Mouse (Mus musculus): ENCODE measurements around the gene Fstl1.

Fstl1 gene

DNA sequence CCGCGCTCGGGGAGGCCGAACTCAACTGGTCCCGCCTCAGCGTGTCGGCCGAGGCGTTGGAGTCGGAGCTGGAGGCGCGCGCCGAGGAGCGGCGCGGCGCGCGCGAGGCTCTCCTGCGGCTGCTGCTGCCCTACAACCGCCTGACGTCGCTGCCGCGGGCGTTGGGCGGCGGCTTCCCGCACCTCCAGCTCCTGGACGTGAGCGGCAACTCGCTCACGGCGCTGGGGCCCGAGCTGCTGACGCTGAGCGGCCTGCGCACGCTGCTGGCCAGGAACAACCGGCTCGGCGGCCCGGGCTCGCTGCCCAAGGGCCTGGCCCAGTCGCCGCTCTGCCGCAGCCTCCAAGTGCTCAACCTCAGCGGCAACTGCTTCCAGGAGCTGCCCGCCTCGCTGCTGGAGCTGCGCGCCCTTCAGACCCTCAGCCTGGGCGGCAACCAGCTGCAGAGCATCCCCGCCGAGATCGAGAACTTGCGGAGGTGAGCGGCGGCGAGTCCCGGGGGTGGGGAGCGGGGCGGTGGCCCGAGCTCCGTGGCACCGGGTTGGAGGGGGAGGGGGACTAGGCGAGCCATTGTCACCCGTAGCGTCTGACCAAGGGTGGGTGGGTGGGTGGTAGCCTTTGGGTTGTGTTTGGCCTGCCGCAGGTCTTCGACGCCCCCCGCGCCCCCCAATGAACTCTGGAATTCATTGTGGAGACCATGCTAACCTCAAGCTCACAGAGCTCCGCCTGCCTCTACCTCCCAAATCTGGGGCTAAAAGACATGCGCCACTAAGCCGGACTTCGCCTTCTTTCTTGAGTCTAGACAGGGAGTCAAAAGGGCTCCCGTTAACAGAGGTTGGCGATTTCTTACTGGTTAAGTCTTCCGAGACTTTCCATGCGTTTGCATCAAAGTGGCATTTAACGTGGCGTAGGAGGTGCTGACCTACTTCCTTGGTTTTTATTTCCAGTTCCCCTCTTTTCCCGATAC is 92.1 kb downstream of the Fstl1 start:
- peak; percentile 88 for DNase-seq (ENCODE audit: low read depth, low spot score)

DNA sequence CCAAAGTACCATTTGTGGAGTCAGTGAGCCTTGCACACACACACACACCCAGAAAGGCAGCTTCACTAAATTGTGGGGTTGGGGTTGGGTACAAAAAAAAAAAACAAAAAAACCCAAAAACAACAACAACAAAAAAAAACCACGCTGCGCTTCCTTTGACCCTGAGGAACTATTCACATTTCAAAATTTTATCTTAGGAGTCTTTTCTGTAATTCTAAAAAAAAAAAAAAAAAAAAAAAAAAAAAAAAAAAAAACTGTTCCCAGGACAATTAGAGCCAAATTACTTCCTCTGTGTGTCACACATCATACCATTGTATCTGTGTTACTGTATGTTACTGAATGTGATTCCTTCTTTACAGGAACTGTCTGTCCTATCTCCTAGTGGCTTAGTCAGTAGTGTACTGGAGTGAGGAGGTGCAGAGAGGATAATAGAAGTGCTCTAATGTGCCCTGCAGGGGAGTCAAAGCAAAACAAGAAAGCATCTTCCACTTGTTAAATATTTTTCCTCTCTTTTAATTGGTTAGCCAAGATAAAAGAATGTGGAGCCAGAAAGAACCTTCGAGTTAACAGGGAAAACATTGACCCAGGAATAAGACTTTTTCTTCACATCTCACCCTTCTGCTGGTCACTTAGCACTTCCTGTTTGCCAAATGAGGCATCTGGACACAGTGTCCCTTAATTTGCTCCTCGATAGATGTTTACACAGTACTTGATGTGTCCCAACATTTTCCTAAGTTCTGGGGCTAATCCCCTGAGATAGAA is 93.0 kb downstream of the Fstl1 start:
- DNase-seq (ENCODE audit: low read depth, low spot score): peak; percentile 22

DNA sequence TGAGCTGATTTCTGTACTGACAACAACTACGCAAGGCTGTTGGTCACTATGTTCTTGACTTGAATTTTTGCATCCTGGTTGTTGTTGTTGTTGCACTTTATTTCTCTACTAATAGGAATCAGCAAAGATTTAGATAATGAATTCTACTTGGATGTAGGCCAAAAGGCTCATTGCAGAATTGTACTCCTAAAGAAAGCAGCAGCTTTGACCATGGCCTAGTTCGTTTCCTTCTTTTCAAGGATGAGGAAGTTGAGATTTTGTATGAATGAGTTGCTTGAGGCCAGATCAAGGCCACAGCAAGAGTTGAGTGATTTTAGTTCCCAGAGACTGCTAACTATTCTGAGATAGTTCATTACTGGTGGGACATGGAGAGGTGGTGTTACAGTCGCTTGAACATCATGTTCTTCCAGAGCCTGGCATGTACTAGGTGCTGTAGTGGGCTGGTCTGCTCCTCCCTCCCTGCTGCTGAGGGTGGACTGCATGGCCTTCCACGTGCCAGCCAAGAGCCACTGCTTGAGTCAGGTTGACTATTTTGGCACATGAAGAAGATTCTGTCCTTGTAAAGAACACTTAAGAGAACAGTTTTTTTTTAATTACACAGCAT is 94.5 kb downstream of the Fstl1 start:
- DNase-seq (ENCODE audit: low read depth, low spot score): no peak

DNA sequence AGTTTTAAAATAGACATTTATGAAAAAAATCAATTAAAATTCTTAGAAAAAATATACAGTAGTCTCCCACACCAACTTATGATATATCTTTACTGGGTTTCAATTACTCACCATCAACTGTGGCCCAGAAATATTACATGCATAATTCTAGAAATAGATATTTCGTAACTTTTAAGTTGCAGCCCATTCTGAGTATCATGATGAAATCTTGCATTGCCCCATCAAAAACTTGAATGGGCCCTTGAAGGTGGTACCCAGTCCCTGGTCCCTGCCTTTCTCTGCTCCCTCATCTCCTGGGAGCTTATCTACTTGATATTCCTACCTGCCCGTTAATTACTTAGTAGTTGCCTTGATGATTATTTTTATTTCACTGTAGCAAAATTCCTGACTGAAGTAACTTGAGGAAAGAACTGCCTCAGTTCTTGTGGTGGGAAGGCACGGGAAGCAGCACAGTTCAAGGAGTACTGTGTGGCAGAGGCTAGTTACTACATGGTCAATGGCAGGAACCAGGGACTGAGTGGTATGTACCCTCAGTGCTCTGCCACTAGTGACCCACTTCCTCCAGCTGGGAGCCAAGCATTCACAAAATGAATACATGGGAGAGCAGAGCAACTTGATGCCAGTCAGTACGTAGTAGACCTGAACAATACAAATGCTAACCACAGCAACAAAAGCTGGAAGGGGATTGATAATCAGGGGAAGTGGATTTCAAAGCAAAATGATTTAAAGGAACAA is 98.0 kb downstream of the Fstl1 start:
- DNase-seq (ENCODE audit: low read depth, low spot score): no peak

DNA sequence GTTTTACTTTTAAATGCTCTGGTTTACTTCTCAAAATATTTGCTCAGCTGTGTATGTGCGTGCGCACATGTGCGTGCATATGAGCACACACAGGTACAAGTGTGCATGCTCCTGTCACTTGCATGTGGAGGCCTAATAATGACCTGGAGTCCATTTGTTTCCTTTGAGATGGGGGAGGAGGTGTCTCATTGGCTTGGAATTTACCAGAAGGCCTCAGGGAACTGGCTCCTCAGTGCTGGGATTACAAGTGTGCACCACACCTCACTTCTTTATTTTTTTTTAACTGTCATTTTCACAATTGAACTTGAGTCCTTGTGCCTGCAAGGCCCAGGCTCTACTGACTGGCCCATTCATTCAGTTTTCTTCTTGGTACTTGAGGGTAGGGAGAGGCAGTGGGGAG is 100.7 kb downstream of the Fstl1 start:
- no peak for DNase-seq (ENCODE audit: low read depth, low spot score)

DNA sequence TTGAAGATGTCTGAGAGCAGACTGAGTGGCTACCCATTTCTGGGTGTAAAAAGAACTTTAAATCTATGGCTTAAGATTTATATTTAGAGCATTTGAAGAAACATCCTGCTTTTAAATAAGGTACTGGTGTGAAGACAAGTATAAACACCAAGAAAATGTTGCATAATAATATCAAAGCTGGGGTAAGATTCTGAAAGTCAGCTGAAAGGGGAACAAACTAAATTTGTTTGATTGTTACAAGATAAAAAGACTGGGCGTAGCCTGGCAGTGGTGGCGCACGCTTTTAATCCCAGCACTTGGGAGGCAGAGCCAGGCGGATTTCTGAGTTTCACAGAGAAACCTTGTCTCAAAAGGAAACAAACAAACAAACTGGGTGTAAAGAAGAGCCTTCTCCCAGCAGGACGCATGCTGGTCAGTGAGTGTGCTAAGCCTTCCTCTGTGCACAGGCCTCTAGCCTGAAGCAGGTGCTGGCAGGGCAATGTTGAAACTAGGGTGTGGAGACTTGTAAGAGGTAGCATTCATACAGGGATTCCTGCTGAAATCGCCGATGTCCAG is 102.4 kb downstream of the Fstl1 start:
- no peak for DNase-seq (ENCODE audit: low read depth, low spot score)

DNA sequence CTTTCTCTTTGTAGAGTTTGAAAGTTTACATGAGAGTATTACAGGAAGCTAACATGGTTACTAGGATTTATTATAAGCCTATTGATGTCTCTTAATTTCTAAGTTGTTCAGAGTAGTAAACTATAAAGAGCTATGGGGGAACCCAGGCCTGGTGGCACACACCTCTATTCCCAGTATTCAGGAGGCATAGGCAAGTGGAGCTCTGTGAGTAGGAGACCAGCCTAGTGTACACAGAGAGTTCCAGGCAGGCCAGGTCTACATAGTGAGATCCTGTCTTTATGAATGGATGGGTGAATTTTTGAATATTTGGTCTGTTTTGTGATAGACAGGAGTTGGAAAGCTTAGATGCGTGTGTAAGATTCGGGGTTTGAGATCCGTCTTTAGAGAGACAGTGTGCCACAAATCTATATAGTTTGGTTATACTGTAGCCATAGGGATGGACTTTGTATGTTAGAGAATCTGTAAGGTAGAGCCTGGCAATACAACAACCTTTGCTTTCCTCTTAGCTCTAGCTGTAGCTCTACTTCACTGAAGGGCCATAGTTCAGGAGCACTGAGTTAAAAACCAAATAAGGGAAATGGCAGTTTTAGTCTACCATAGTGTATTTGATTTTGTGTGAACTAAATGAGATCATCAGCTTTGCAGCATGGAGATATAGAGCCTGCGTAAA is 103.2 kb downstream of the Fstl1 start:
- DNase-seq (ENCODE audit: low read depth, low spot score): no peak

DNA sequence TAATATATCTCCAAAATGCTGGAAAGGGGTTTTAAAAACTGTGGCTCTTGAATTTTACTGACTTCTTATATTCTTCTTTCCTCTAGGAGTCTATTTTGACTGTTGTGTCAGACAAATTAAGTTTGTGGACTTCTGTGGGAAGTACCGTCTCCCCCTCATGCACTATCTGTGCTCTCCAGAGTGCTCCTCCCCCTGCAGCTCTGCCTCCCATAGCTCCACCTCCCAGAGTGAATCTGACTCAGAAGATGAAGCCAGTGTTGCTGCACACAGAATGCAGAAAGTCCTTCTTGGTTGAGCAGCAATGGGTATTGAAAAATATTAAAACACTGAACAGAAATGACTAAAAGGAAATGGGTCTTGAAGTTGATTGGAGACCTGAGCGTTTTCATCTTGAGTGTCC is 104.5 kb downstream of the Fstl1 start:
- DNase-seq (ENCODE audit: low read depth, low spot score): no peak
